Mouse (Mus musculus) cortical plate, adult 2 months (tissue): ENCODE data around the gene Gm9732. TPM values are rescaled to one million over a fixed set of nuclear protein-coding genes. Genes with fewer than 3 reads are reported as not detected.
"Not testable (repeated sequence)": the region's sequence is repeated elsewhere in the genome, so short reads cannot be mapped to it uniquely, and the experiment has no call there.

Experiments
- H3K27ac ChIP-seq: fragments of 200-500 bp; 2 replicates; pipeline ENCODE4 v1.5.1; 2012; ENCODE audit warnings: low read length, control low read depth, inconsistent platforms; ENCODE audit not compliant: insufficient read depth
- H3K4me1 ChIP-seq: fragments of 200-500 bp; 2 replicates; pipeline ENCODE4 v1.6.1; 2011; ENCODE audit warnings: low read length; ENCODE audit not compliant: control insufficient read depth, insufficient read depth
- H3K4me3 ChIP-seq: fragments of 200-500 bp; 2 replicates; pipeline ENCODE4 v1.5.1; 2011; ENCODE audit warnings: mild to moderate bottlenecking, low read length, control low read depth; ENCODE audit not compliant: insufficient read depth
- polyA plus RNA-seq: library from polyadenylated mRNA; depleted of rRNA; stranded (reverse); fragments of >200 nt; gene quantifications from 2 replicates; pipeline ENCODE4 v1.2.3, GENCODE M21; 2012; rRNA removed

Gm9732 gene
- 0.08 TPM in 1 of 2 replicates, not detected in the other for polyA plus RNA-seq

GRCm38 (mm10) chr14:43274986-43275511, at the start of gene Gm9732:
TSS of gene Gm9732 (plus strand) at chr14:43275036.
- not testable (repeated sequence) for H3K4me1 ChIP-seq, H3K27ac ChIP-seq, H3K4me3 ChIP-seq

DNA sequence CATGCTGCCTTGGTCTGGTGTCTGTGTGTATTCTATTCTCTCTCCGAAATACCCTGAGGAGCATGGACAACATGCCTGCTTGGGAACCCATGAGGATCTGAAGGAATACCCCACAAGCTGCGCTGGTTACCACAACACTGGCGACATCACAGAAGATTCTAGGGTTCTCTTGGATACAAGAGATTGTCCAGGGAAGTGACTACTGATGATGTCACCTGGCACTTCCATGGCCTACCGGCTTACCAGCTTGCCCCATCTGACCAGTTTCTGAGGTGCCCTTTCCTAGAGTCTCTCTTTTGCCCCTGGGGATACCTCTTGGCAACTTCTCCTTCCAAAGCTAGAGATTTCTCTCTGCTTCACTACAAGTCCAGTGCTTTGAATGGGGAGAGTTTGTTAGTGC, 39.6 kb upstream of the Gm9732 start, which contains the start of gene Gm8122:
Gm8122 (minus strand) TSS at position 101 of the 400 bp plus-strand sequence.
- not testable (repeated sequence) for H3K4me1 ChIP-seq, H3K4me3 ChIP-seq, H3K27ac ChIP-seq

DNA sequence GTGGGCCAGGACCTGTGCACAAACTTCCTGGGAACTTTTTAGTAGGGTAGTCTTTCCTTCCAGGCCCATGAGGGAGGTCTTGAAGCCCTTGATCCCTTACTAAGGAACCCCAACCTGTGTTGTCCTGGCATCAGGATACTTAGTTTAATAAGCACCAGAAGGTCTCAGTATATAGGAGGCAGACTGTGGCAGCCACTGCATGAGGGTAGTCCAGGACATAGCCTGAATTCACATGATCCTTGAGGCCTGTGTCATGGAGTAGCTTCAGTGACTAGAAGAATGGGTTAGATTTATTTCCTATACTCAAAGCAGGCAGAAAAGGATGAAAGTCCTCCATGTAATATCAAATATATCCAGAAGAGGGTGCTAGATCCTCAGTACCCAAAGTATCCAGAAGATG, 37.1 kb upstream of the Gm9732 start:
- H3K4me3 ChIP-seq, H3K4me1 ChIP-seq, H3K27ac ChIP-seq: not testable (repeated sequence)

DNA sequence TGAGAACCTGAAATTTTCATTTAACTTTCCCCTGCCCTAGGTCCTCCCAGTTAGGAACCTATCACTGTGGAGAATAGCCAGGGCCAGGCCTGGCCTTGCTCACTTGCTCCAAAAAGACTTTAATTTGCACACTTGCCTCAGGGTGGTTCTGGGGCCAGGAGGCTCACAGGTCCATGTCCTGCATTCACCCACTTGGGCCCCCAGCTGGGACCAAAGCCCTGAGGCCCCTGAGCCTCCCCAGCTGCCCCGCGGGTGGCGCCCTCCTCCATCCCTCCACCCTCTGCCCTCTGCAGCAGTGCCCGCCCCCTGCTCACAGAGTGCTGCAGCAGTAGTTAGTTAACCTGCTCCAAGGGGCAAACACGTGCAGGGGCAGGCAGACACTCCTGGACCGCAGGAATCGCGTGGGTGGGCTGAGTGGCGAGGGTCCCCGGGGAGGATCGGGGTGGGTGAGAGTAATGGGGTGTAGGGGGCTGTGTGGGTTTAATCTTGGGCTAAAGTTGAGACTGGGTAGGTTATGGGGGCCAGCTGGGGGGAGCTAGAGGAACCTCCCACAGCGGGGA, 25.1 kb upstream of the Gm9732 start:
- not testable (repeated sequence) for H3K4me3 ChIP-seq, H3K4me1 ChIP-seq, H3K27ac ChIP-seq

- H3K27ac ChIP-seq, H3K4me3 ChIP-seq, H3K4me1 ChIP-seq: not testable (repeated sequence)
Measured at GRCm38 (mm10) chr14:43250549-43251253, 24.1 kb upstream of the Gm9732 start.

DNA sequence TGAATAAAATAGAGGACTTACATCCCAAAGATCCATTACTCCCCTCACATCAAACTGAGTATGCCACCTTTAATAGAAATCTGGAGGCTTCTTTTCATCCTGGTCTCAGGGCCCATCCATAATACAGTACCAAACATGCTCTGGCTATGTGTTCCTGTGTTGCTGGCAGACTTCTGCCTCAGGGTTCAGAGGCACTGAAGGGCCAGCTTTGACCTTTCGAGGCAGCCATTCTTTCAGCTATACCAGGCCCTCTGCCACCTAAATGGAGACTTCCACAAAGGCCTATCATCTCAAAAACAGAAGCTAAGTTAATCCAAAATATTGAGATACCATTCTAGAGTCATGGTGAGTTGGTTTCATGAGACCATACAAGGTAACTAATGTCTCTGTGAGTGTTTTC, 18.3 kb upstream of the Gm9732 start:
- H3K27ac ChIP-seq, H3K4me1 ChIP-seq, H3K4me3 ChIP-seq: not testable (repeated sequence)

DNA sequence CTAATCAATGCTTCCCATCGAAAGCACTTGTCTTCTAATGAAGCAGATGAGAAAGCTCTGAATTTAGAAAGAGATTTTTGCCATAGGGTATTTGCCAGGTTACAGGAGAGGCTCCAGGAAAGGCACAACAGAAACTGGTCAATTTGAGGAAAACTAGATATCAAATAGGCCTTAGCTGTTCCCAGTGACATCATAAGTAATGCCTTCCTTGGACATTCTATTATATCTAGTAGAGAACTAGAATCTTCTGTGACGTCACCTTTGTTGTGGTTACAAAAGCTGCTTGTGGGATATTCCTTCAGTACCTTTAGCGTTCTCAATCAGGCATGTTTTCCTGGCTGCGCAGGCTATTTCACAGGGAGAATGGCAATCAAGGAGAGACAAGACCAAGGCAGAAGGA, 16.5 kb upstream of the Gm9732 start, which contains the start of gene Gm8126:
Gm8126 (plus strand) TSS at position 301 of the 400 bp plus-strand sequence.
- not testable (repeated sequence) for H3K4me1 ChIP-seq, H3K27ac ChIP-seq, H3K4me3 ChIP-seq

- not testable (repeated sequence) for H3K4me1 ChIP-seq, H3K4me3 ChIP-seq, H3K27ac ChIP-seq
Measured at GRCm38 (mm10) chr14:43263421-43263820, 11.4 kb upstream of the Gm9732 start.

DNA sequence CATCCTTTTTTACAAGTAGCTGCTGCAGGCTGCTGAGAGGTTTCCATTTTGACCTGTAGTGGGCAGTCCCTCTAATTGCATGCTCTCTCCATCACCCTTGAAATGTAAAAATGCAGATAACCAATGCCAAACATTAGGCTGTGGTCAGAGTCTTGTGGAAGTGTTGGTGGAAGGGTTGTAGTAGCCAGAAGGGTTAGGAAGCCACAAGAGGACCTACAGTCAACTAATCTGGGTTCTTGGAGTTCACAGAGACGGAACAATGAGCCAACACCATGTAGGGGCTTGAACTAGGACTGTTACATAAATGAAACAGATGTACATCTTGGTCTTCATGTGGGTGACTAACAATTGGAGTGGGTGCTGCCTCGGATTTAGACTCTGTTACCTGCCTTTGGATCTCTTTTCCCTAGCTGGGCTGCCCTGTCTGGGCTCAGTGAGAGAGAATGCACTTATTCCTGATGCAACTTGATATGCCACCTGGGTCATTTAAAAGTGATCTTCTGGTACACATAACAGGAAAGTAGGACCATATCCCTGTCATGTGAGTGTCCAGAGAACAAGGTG, 6.2 kb upstream of the Gm9732 start:
- H3K4me3 ChIP-seq, H3K4me1 ChIP-seq, H3K27ac ChIP-seq: not testable (repeated sequence)

- H3K4me3 ChIP-seq, H3K27ac ChIP-seq, H3K4me1 ChIP-seq: not testable (repeated sequence)
Measured at GRCm38 (mm10) chr14:43269211-43269610, 5.6 kb upstream of the Gm9732 start.

DNA sequence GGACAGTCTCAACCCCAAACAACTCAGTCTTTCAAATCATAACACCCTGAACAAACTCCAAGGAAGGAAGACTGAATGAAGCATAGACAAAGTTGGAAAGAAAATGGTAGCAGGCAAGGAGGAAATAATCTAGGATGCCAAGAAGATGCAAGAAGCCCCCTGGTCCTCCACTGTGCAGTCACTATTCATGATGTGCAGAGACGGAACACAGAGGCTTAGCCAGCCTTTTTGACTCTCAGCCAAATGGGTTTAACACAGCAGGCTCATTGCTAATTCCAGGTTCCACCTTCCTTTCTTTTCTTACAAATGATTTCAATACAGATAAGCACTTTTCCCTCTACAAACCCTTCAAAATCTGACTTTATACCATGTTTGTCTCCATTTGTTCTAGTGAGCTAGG, 1.7 kb upstream of the Gm9732 start:
- not testable (repeated sequence) for H3K4me1 ChIP-seq, H3K4me3 ChIP-seq, H3K27ac ChIP-seq

DNA sequence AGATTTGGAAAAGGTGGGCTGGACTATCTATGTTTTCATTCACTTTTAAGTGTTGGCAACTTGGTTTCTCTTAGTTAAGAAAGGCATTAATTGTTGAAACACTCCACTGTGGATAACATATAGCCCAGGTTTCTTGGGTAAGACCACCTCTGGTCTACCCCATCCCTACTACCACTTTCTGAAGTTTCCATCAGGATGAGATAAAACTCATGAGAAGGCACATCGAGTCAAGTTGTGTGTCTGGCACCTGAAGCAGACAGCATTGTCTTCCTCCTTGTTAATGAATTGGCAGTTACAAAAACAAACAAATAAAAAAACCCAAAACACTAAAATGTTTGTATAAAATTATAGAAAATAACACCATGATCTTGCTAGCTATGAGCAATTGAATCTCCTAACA, 916 bp downstream of the Gm9732 start:
- not testable (repeated sequence) for H3K4me1 ChIP-seq, H3K4me3 ChIP-seq, H3K27ac ChIP-seq

DNA sequence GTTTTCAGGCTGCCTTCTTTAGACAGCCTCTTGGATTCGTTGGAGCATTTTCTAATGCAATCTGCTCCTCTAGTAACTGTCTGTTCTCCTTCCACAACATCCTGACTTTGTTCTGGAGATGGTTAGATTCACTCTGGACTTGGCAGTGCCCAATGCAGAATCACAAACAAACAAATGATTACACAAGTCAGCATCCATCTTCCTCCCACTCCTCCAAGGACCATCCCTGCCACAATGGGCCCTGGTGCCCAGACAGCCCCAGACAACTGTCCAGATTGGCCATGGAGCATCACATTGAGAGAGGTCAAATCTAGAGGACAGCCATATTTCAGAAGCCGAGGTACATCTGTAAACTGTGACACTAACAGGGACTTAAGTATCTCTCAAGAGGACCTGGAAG, 2.6 kb downstream of the Gm9732 start:
- H3K4me3 ChIP-seq, H3K4me1 ChIP-seq, H3K27ac ChIP-seq: not testable (repeated sequence)

DNA sequence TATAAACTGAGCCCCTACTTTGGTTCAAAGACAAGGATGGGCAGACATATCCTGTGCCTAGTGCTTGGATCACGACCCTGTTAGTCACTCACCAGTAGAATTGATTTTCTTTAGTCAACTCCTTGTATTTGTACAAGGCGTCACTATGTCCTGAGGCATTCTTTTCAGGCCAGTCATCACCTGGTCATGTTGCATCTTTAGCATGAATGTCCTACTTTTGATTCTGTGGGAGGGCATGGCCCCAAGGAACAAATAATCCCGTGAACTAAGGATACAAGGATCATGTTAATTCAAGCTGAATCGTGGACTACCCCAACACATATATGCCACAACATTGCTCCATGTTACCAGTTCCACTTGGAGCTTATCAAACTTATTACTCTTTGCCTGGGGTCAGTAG, 3.3 kb downstream of the Gm9732 start:
- not testable (repeated sequence) for H3K4me1 ChIP-seq, H3K4me3 ChIP-seq, H3K27ac ChIP-seq

DNA sequence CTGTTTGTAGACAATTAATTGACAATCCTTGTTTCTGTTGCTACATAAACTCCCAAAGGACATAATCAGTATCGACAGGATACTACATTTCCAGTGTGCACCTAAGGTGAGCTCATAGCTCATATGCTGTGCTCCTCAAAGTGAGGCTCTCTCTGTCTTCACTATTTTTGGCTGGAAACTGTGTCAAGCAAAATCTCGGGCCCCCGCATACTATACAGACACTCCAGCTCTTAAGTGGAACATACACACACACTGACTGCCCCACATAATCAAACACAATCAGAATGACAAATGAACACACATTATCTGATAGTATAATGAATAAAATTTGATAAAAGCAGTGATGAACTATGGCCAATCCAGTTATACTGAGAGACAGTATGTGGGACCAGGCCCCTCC, 3.8 kb downstream of the Gm9732 start:
- not testable (repeated sequence) for H3K4me3 ChIP-seq, H3K27ac ChIP-seq, H3K4me1 ChIP-seq

DNA sequence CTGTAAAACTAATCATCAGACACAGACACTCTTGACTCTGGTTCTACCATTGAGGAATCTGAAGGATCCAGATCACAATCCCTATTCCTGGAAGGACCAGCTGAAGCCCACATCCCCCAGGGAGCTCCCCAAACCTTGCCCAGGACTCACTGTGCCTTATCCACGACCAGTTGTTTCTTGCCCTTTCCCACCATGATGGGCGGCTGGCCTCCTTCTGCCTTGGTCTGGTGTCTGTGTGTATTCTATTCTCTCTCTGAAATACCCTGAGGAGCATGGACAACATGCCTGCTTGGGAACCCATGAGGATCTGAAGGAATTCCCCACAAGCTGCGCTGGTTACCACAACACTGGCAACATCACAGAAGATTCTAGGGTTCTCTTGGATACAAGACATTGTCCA, 18.7 kb downstream of the Gm9732 start, which contains the start of gene Gm8127:
Gm8127 (minus strand) TSS at position 330 of the 400 bp plus-strand sequence.
- not testable (repeated sequence) for H3K27ac ChIP-seq, H3K4me3 ChIP-seq, H3K4me1 ChIP-seq
